Mouse (Mus musculus) gastrocnemius, adult 8-10 months (tissue): Measurements from ENCODE around the gene Hist1h2bg. TPM values are rescaled to one million over a fixed set of nuclear protein-coding genes. Genes with fewer than 3 reads are reported as not detected.
"Not testable (repeated sequence)": the region's sequence is repeated elsewhere in the genome, so short reads cannot be mapped to it uniquely, and the experiment has no call there.

Source experiments
- DNase-seq, 2 experiments: peaks; one replicate each; pipeline ENCODE4 v3.0.0; 2022; ENCODE audit warnings: low spot score in 2 of 2
- total RNA-seq, 4 experiments: library from RNA; stranded (reverse); gene quantifications; 2 replicates each; pipeline ENCODE4 v1.2.4; 2022

The Hist1h2bg gene
- total RNA-seq, 4 experiments from 2014 or later: 5.2 to 8.5 (median 7.2) TPM

DNA sequence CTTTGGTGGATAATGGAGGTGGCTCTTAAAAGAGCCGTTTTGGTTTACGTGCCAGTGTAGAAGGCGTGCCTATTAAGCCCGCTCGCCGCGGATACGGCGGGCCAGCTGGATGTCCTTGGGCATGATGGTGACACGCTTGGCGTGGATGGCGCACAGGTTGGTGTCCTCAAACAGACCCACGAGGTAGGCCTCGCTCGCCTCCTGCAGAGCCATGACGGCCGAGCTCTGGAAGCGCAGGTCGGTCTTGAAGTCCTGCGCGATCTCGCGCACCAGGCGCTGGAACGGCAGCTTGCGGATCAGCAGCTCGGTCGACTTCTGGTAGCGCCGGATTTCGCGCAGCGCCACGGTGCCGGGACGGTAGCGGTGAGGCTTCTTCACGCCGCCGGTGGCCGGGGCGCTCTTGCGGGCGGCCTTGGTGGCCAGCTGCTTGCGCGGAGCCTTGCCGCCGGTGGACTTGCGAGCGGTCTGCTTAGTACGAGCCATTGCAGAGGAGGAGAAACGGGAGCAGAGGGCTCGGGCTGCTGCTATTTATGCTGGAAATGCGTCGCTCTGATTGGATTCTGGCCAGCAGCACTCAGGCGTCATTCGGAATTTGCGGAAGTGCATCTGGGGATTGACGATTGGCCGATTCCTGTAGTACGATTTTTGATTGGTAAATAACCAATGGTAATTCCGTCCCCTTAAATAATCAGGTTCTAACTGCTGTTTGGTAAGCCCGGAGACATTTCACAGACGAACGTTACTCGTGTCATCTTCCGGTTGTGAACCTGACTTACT lies 9.1 kb upstream of the Hist1h2bg start, which contains the start of gene Hist1h3e:
Hist1h3e (minus strand) TSS at position 487 of the 777 bp plus-strand sequence.
- DNase-seq: peak; percentile 84 to 88

GRCm38 (mm10) chr13:23562699-23563462 lies 8.3 kb upstream of the Hist1h2bg start:
- no peak for DNase-seq

DNA sequence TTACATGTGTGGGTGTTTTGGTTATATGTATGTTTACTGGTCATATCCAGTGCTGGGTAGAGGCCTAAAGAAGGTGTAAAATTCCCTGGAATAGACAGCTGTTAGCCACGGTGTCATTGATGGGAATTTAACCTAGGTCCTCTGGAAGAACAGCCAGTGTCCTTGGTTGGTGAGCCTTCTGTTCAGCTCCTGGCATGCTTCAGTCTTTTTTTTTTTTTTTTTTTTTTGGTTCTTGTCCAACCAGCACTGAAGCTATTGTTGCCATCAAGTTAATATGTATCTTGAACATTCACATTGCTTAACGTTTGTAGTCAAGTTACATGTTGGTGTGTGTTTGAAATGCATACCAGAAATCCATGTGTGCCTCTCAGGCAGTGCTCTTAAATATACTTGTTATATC lies 6.7 kb upstream of the Hist1h2bg start:
- DNase-seq: no peak

DNA sequence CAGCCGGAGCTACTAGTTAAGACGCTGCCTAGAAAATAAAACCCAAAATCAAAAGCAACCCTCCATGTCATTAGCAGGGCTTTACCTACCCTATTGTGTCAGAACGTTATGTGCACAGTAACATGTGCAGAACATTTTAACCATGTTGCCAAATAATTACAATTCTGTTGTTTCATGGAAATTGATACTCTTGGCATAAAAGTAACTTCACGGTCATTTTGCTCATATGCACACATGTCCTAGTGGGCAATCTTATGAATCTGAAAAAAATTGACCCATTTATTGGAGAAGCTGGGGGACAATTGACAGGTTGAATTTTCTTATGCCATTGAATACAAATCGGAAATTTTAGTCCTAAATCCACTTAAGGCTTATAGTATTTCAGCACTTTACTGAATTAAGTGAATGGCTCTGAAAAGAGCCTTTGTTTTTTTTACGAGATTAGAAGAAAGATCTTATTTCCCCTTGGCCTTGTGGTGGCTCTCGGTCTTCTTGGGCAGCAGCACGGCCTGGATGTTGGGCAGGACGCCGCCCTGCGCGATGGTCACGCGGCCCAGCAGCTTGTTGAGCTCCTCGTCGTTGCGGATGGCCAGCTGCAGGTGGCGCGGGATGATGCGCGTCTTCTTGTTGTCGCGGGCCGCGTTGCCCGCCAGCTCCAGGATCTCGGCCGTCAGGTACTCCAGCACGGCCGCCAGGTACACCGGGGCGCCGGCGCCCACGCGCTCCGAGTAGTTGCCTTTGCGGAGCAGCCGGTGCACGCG lies 755 bp upstream of the Hist1h2bg start:
- not testable (repeated sequence) for DNase-seq

- not testable (repeated sequence) for DNase-seq
These were observed 465 bp downstream of the Hist1h2bg start for GRCm38 (mm10) chr13:23571504-23572217.

DNA sequence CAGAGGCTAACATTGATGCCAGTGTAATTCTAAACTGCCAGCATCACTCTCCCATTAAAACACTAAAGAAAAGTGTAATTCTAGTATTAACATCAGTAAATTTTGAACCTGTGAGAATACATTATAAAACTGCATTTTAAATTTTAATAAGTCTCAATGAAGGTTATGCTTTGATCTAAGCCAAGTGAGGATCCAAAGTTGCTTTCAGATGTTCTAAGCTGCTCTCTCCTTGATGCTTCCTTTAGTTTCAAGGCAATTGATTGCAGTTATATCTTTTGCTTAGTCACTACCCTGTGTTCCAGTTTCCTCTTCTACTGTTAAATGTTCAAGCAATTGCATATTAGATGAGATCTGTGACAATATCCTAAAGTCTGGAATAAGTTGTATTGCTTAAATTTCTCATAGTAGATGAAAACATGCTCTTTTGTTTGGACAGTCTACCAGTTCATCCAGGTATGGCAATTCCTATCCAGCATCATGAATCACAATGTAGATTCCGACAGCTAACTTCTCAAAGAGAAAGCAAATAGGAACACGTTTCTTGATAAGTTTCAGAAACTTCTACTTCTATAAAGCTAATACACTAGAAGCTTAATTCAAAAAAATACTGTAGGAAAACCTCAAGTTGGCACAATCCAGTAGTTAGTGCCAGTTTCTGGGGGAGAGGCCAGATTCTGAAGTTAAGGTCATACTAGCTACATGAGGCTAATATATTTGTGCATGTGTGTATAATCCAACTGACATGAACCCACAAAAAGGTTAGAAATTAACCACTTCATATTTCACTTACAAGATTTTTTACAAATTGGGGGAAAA lies 1.2 kb downstream of the Hist1h2bg start:
- DNase-seq: no peak

GRCm38 (mm10) chr13:23573034-23573897 lies 2.1 kb downstream of the Hist1h2bg start:
- not testable (repeated sequence) for DNase-seq

DNA sequence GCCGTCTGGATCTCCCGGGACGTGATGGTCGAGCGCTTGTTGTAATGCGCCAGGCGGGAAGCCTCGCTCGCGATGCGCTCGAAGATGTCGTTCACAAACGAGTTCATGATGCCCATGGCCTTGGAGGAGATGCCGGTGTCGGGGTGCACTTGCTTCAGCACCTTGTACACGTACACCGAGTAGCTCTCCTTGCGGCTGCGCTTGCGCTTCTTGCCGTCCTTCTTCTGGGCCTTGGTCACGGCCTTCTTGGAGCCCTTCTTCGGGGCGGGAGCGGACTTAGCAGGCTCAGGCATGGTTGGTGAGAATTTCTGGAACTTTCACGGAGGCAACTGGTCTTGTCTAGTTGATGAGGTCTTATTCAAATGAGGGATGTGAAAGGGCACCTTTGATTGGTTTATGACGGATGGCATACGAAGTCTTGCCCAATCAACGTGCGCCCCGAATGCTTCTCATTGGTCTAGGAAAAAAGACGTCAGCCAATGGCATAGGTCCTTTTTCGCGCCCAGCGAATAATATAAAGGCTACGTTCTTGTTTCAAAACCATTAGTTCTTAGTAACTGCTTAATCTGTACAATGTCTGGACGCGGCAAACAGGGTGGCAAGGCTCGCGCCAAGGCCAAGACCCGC lies 2.8 kb downstream of the Hist1h2bg start, which contains the start of the genes Hist1h2bf and Hist1h2ad:
Hist1h2bf (minus strand) TSS at position 299 of the 627 bp plus-strand sequence.
Hist1h2ad (plus strand) TSS at position 484 of the 627 bp plus-strand sequence.
- DNase-seq: peak; percentile 30 to 64

DNA sequence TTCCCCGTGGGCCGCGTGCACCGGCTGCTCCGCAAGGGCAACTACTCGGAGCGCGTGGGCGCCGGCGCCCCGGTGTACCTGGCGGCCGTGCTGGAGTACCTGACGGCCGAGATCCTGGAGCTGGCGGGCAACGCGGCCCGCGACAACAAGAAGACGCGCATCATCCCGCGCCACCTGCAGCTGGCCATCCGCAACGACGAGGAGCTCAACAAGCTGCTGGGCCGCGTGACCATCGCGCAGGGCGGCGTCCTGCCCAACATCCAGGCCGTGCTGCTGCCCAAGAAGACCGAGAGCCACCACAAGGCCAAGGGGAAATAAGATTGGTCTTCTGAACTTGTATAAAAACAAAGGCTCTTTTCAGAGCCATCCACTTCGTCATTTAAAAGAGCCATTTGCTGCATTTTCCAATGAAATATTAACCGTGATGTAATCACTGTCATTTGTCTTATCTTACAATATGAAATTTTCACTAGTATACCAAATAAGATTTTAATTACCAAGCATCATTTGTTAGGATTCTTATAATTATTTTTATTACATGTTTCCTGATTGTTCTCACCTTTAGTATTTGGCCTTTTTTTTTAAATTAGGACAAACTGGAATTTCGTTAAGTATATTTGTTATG lies 3.5 kb downstream of the Hist1h2bg start:
- not testable (repeated sequence) for DNase-seq

DNA sequence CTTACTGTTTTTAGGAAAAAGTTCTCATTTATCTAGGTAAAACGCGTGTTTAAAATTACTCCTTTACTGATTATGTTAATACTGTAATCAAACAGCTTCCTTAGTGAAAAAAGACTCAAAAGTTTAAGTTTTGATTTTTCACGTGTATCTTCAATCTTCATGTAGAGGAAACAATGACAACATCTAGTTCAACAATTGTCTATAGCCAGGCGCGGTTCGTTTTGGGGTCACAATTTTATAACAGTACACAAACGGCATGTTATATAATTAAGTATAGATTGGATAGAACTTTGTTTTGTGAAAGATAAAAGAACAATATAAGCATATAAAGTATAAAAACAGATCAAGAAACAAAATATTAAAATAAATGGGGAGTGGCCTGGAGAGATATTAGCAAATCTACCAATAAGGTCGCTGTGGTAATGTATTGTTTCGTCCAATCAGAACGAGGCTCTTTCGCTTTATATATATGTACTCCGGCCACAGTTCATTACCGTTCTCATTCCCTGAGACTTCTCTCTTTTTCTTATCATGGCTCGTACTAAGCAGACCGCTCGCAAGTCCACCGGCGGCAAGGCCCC lies 4.2 kb downstream of the Hist1h2bg start, which contains the start of gene Hist1h3d:
Hist1h3d (plus strand) TSS at position 493 of the 581 bp plus-strand sequence.
- no peak for DNase-seq

GRCm38 (mm10) chr13:23575864-23576313 lies 4.7 kb downstream of the Hist1h2bg start:
- not testable (repeated sequence) for DNase-seq

GRCm38 (mm10) chr13:23576351-23576881 lies 5.2 kb downstream of the Hist1h2bg start:
- DNase-seq: no peak

DNA sequence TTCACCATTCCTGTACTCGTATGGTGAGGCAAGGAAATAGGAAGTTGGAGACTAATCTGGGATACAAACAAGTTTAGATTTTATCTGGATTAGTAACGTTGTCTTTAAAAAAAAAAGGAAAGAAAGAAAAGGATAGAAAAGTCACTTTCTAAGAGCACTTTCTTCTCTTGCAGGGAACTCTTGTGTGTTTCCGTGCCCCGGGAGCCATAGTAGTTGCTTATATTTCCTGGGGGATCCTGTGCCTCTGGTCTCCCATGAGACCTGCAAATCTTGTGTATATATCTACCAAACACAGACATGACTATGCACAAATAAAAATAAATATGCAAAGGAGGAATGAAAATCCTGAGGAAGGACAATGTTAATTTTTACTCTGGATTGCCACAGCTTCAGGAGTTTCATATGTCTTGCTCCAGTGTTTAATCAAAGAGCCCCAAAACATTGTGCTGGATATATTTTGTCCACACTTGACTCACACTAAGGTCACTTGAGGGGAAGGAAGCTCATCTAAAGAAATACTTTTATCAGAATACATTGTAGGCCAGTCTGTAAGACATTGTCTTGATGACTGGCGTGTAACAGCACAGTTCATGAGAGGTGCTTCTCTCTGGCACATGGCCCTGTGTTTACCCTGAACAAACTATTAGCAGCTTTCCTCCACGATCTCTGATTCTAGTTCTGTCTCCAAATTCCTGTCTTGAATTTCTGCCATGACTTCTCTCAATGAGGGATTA lies 5.9 kb downstream of the Hist1h2bg start:
- DNase-seq: no peak

GRCm38 (mm10) chr13:23577835-23578234 lies 6.6 kb downstream of the Hist1h2bg start:
- DNase-seq: no peak

DNA sequence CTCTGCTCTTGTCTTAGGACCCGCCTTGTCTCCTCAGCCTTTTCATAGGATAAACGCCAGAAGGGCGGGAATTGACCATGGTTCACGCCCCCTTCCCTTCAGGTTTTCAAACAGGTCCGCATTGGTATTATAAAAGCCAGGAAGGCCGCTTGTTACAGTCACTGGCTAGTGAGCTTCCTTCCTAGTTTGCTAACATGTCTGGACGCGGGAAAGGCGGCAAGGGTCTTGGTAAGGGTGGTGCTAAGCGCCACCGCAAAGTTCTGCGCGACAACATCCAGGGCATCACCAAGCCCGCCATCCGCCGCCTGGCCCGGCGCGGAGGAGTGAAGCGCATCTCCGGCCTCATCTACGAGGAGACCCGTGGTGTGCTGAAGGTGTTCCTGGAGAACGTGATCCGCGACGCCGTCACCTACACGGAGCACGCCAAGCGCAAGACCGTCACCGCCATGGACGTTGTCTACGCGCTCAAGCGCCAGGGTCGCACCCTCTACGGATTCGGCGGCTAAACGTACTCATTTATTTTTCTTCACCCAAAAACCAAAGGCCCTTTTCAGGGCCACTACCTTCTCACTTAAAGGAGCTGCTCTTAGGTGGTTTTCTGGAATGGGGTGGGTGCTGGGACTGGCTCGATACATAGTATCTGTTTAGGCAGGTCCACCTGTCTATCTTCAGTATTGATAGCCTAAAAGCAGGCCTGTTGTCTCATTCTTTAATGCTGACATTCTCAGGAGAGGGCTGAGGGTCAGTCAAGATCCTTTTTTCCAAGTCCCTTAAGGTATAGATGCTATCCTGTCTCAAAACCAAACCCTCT lies 10.4 kb downstream of the Hist1h2bg start, which contains the start of gene Hist1h4d:
Hist1h4d (plus strand) TSS at position 191 of the 811 bp plus-strand sequence.
- DNase-seq: peak; percentile 88 to 90
